Mouse (Mus musculus) liver, embryonic 16.5 days (tissue): Measurements from ENCODE around the gene Cpsf3. TPM values are rescaled to one million over a fixed set of nuclear protein-coding genes. Genes with fewer than 3 reads are reported as not detected.

ENCODE experiments used
- ATAC-seq: fragments of 200-750 bp; cut with Nextera tagmentation; 2 replicates; pipeline ENCODE4 v1.8.0; 2017; ENCODE audit warnings: low read depth, mild to moderate bottlenecking, moderate number of reproducible peaks, moderate library complexity
- H3K27ac ChIP-seq: fragments of 300-500 bp; sonication (generic); 2 replicates; pipeline ENCODE4 v1.5.1; 2014; ENCODE audit warnings: mild to moderate bottlenecking, low read length
- H3K27me3 ChIP-seq: fragments of 300-500 bp; sonication (generic); 2 replicates; pipeline ENCODE4 v1.6.1; 2014; ENCODE audit warnings: low read depth, low read length, mixed read lengths; ENCODE audit not compliant: control insufficient read depth, insufficient read depth
- H3K36me3 ChIP-seq: fragments of 300-500 bp; sonication (generic); 2 replicates; pipeline ENCODE4 v1.6.1; 2014; ENCODE audit warnings: mild to moderate bottlenecking; ENCODE audit not compliant: control insufficient read depth, insufficient read depth
- H3K4me1 ChIP-seq: fragments of 300-500 bp; sonication (generic); 2 replicates; pipeline ENCODE4 v1.6.1; 2014; ENCODE audit warnings: low read depth, low read length, mixed read lengths; ENCODE audit not compliant: control insufficient read depth
- H3K4me2 ChIP-seq: fragments of 300-500 bp; sonication (generic); 2 replicates; pipeline ENCODE4 v1.6.1; 2014; ENCODE audit warnings: low read depth, low read length, mixed read lengths
- H3K4me3 ChIP-seq: fragments of 300-500 bp; sonication (generic); 2 replicates; pipeline ENCODE4 v1.5.1; 2014; ENCODE audit warnings: low read depth, mild to moderate bottlenecking, low read length
- H3K9ac ChIP-seq: fragments of 300-500 bp; sonication (generic); 2 replicates; pipeline ENCODE4 v1.6.1; 2014; ENCODE audit warnings: low read depth, low read length
- H3K9me3 ChIP-seq: fragments of 300-500 bp; sonication (generic); replicated peaks from 2 replicates; pipeline ENCODE4 v1.6.1; 2016; ENCODE audit warnings: low read length; ENCODE audit not compliant: control insufficient read depth
- WGBS: fragments of 180-500 bp; shearing (Covaris S2); extraction: QIAGEN DNeasy Blood & Tissue Kit; methylation state at CpG from one replicate; pipeline ENCODE4 v1.1.7; 2014; ENCODE audit not compliant: insufficient replicate concordance; 5-methylcytosine and 5-hydroxymethylcytosine counted together
- polyA plus RNA-seq: library from polyadenylated mRNA; unstranded; fragments of >200 nt; fragmentation: Nextera tagmentation; extraction: Ambion mirVana; gene quantifications from 2 replicates; pipeline ENCODE4 v1.2.1, GENCODE M21; 2015

The Cpsf3 gene
- polyA plus RNA-seq, 1 experiment from 2014 or later = 39.6 TPM

- Histone ChIP-seq H3K9me3 (no peaks in the 10 kb centered on the region), H3K4me3 (no peak overlapping the region), H3K36me3 (peaks cover 14% of the 10 kb centered on the region), H3K9ac (no peak overlapping the region), H3K4me2 (no peak overlapping the region), H3K4me1 (no peaks in the 10 kb centered on the region), H3K27me3 (no peaks in the 10 kb centered on the region), H3K27ac (no peak overlapping the region)
- 80% methylated on average over 5 of the region's 5 CpGs for WGBS
- no peak for ATAC-seq
Observed at GRCm38 (mm10) chr12:21333766-21334165, 48.6 kb downstream of the Cpsf3 start.

GRCm38 (mm10) chr12:21335869-21336268 is 50.7 kb downstream of the Cpsf3 start:
- 71% methylated on average over 7 of the region's 7 CpGs for WGBS
- Histone ChIP-seq H3K27ac (no peak overlapping the region), H3K9me3 (no peaks in the 10 kb centered on the region), H3K9ac (no peak overlapping the region), H3K4me2 (no peak overlapping the region), H3K27me3 (no peaks in the 10 kb centered on the region), H3K4me3 (no peak overlapping the region), H3K4me1 (no peaks in the 10 kb centered on the region), H3K36me3 (peaks cover 25% of the 10 kb centered on the region)
- no peak for ATAC-seq

DNA sequence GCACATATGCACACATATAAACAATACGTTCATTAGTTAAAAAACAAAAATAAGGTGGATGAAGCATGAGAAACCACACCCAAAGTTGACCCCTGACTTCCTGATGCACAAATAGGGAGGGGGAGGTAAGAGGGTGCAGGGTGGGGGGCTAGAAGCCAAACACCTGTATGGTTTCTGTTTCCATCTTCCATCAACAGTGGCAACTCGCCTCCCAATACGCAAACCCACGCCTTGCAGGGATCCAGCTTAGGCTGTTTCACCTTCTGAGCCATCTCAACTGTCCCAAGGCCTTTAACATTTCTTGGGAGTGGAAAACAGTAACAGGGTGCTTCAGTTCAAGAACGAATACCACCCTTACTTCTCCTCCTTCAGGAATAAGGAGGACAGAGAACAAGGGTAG is 52.0 kb downstream of the Cpsf3 start:
- no peaks in the 10 kb centered on the region for H3K27me3 ChIP-seq
- no peaks in the 10 kb centered on the region for H3K4me1 ChIP-seq
- no peak overlapping the region for H3K4me2 ChIP-seq
- 81% methylated on average over 5 of the region's 5 CpGs for WGBS
- peaks cover 25% of the 10 kb centered on the region for H3K36me3 ChIP-seq
- no peaks in the 10 kb centered on the region for H3K9me3 ChIP-seq
- H3K9ac ChIP-seq = no peak overlapping the region
- no peak overlapping the region for H3K27ac ChIP-seq
- no peak for ATAC-seq
- H3K4me3 ChIP-seq = no peak overlapping the region

DNA sequence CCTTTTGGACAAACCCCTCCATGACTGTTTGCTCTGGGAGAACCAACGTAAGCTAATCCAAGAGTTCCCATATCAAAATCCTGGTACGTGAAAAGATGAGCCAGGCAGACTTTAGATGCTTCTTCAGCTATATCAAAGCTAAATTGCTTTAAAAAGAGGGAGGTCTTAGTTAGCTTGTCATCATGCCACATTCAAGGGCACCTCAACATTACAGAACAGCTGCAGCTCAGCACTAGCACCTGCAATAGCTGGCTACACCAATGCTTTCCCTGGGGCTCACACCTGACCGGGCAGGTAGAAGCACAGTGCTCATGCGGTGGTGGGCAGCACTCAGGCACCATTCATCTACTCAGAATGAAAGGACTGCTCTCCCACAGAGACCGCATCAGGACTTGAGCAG is 55.5 kb downstream of the Cpsf3 start:
- Histone ChIP-seq H3K36me3 (peaks cover 22% of the 10 kb centered on the region), H3K4me2 (no peak overlapping the region), H3K27ac (no peak overlapping the region), H3K27me3 (no peaks in the 10 kb centered on the region), H3K4me3 (no peak overlapping the region), H3K9ac (no peak overlapping the region), H3K4me1 (no peaks in the 10 kb centered on the region), H3K9me3 (no peaks in the 10 kb centered on the region)
- no peak for ATAC-seq
- 87% methylated on average over 5 of the region's 5 CpGs for WGBS

GRCm38 (mm10) chr12:21346972-21347371 is 61.8 kb downstream of the Cpsf3 start:
- peaks cover 22% of the 10 kb centered on the region for H3K36me3 ChIP-seq
- H3K9me3 ChIP-seq = no peaks in the 10 kb centered on the region; the same call in 1 of the 2 replicates
- H3K27me3 ChIP-seq = no peaks in the 10 kb centered on the region
- H3K4me1 ChIP-seq = no peaks in the 10 kb centered on the region
- no peak for ATAC-seq
- no peak overlapping the region for H3K9ac ChIP-seq
- H3K4me2 ChIP-seq = no peak overlapping the region
- 79% methylated on average over 7 of the region's 7 CpGs for WGBS
- H3K4me3 ChIP-seq = no peak overlapping the region
- H3K27ac ChIP-seq = no peak overlapping the region

DNA sequence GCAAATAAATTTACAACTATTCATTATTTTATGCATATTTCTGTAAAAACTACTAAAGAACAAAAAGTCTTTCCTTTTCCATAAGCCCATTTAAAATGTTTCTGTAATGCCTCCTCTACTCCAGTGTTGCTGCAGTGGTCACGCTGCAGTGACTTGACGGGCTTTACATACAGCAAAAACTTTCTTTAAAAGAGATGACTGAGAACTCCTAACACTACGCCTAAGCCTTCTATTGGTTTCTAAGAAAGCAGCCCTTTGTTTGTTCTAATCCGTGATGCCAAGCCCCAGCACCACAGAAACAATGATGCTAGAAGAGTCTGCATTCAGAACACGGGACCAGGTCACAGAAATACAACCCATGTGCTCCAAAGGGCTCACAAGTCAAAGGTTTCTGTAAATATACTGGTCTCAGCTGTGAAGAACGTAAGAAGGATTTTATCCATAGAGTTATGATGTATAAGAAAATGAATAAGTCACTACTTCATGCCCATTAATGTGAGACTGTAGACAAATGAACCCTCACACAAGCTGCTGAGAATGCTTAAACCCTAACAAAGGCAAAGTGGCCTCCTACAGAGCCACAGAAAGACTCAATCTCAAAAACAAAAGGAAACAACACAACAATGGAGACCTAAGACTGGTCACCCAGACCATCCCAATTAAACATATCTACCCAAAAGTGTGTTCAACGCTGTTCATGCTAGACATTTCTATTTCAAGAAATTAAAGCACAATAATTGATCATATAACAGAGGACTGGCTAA is 65.1 kb downstream of the Cpsf3 start:
- no peak for ATAC-seq
- H3K27me3 ChIP-seq = no peaks in the 10 kb centered on the region
- peaks cover 3% of the 10 kb centered on the region; the same call in 1 of the 2 replicates for H3K9me3 ChIP-seq
- no peak overlapping the region for H3K9ac ChIP-seq
- peaks cover 38% of the 10 kb centered on the region for H3K36me3 ChIP-seq
- no peak overlapping the region for H3K4me2 ChIP-seq
- H3K4me1 ChIP-seq = no peaks in the 10 kb centered on the region
- 82% methylated on average over 7 of the region's 7 CpGs for WGBS
- H3K27ac ChIP-seq = no peak overlapping the region
- H3K4me3 ChIP-seq = no peak overlapping the region

DNA sequence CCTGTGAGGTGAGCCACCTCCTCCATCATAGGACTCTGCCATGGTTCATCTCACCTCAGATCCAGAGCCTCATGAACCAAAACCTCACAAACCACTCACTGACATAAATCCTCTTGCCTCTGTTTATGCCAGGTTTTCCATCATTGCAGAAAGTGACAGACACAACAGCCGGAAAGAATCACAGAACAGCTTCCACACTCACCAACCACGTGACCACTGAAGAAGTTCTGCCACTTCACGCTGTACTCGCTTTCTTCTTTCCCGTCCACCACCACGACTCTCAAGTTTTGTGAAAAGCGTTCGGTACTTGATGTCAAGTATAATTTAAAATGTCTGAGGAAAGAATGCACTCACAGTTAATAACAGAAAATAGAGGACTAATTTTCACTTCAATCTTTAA is 68.5 kb downstream of the Cpsf3 start:
- no peak for ATAC-seq
- Histone ChIP-seq H3K4me1 (no peaks in the 10 kb centered on the region), H3K27ac (no peak overlapping the region), H3K4me2 (no peak overlapping the region), H3K27me3 (no peaks in the 10 kb centered on the region), H3K4me3 (no peak overlapping the region), H3K9me3 (peaks cover 3% of the 10 kb centered on the region; the same call in 1 of the 2 replicates), H3K36me3 (peaks cover 30% of the 10 kb centered on the region), H3K9ac (no peak overlapping the region)
- WGBS = 90% methylated on average over 8 of the region's 8 CpGs

DNA sequence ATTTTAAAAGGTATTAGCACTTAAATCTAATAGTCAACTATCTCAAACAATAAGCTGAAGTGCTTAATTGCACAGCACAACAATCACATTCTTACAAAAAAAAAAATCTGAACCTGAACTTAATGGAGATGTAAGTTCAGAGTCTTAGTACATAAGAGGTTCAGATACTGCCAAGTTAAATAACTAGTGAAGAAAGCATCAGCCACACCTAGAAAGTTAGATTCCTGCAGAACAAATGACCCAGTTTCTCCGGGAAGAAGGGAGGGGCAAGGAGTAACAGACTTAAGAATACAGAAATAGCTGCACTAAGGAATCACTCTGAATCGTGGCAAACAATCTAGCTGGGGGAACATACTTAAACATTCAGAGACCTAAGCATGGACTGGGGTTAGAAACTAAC is 77.5 kb downstream of the Cpsf3 start:
- H3K9me3 ChIP-seq = no peaks in the 10 kb centered on the region
- no peak overlapping the region for H3K4me2 ChIP-seq
- no peak overlapping the region for H3K9ac ChIP-seq
- H3K27ac ChIP-seq = no peak overlapping the region
- peaks cover 7% of the 10 kb centered on the region for H3K4me1 ChIP-seq
- H3K27me3 ChIP-seq = no peaks in the 10 kb centered on the region
- 57% methylated on average over 2 of the region's 2 CpGs for WGBS
- no peaks in the 10 kb centered on the region; the same call in 1 of the 2 replicates for H3K36me3 ChIP-seq
- ATAC-seq = no peak
- no peak overlapping the region for H3K4me3 ChIP-seq

DNA sequence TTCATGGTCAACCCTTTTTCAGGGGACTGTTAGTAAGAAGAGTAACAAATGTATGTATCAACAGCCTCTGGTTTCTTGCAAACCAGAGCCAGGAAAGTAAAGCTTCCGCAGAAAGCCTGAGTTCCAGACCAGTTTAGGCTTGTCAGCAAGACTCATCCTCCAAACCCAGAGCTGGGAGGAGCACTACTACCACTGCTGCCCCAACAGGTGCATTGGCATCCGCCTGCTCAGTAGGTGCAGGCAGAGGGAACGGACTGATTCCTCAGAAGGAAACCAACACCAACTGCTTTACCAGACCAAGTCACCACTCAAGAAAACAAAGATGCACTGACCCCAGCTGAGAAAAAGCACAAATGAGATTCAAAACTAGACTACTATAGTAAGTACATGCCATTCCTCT is 78.0 kb downstream of the Cpsf3 start:
- H3K4me3 ChIP-seq = no peak overlapping the region
- H3K9me3 ChIP-seq = no peaks in the 10 kb centered on the region
- 88% methylated on average over 3 of the region's 3 CpGs for WGBS
- H3K36me3 ChIP-seq = no peaks in the 10 kb centered on the region; the same call in 1 of the 2 replicates
- H3K27me3 ChIP-seq = no peaks in the 10 kb centered on the region
- H3K4me2 ChIP-seq = no peak overlapping the region
- H3K4me1 ChIP-seq = peaks cover 7% of the 10 kb centered on the region
- H3K27ac ChIP-seq = no peak overlapping the region
- ATAC-seq = no peak
- no peak overlapping the region for H3K9ac ChIP-seq
